ENCODE assay signal across 12 mouse cellular contexts in genomic region chr10:77097006-77097889, GRCm38 (mm10).
DNase-seq lines count a peak whose midpoint lies in the region; ATAC-seq and TF ChIP-seq lines count a peak whose summit lies in the region.
"Had no signal": no experiment of that assay in that cellular context is flagged by ENCODE, and none has a peak within 500 bp of the region (broad histone marks: within the 10 kb centered on the region; RNA-seq: fewer than 3 reads in every experiment).

No protein-coding gene starts in this region.

- peaks cover 19% of the 10 kb centered on the region for H3K4me1 ChIP-seq in heart, postnatal 0 days (ENCODE audit: control insufficient read depth, insufficient read depth)
- peaks cover 13% of the 10 kb centered on the region for H3K4me1 ChIP-seq in lung, embryonic 16.5 days (replicated peaks; ENCODE audit: control insufficient read depth, insufficient read depth, low read length)
- peaks cover 9% of the 10 kb centered on the region for H3K4me1 ChIP-seq in brown adipose tissue, adult 24 weeks (ENCODE audit: control insufficient read depth, insufficient read depth, insufficient read length, low read length)
- peaks cover 9% of the 10 kb centered on the region; the same call in 1 of the 2 replicates for H3K4me1 ChIP-seq in stomach, embryonic 16.5 days (ENCODE audit: control insufficient read depth, insufficient read depth, low read length)

- H3K9ac ChIP-seq in heart, postnatal 0 days (replicated peaks; ENCODE audit: low read depth, low read length) = no peak overlapping the region
- no peak overlapping the region for H3K9ac ChIP-seq in lung, embryonic 16.5 days (ENCODE audit: low read length)
- peak overlapping the region; percentile 2; the same call in 1 of the 2 replicates for H3K9ac ChIP-seq in stomach, embryonic 16.5 days (ENCODE audit: low read length)

- 0 out of 2 replicates have a peak, but pooled peaks have one; percentile 28 for ATAC-seq in heart, postnatal 0 days (ENCODE audit: insufficient read depth, low read depth)
- peak; percentile 68 for ATAC-seq in lung, embryonic 16.5 days (ENCODE audit: low read depth)
- no peak for ATAC-seq in stomach, embryonic 16.5 days (ENCODE audit: insufficient read depth, low FRiP score)

- H3K36me3 ChIP-seq in heart, postnatal 0 days (replicated peaks; ENCODE audit: control insufficient read depth, insufficient read depth, low read length) = no peaks in the 10 kb centered on the region
- H3K36me3 ChIP-seq in lung, embryonic 16.5 days (ENCODE audit: control insufficient read depth, insufficient read depth, low read length) = peaks cover 7% of the 10 kb centered on the region
- no peaks in the 10 kb centered on the region for H3K36me3 ChIP-seq in stomach, embryonic 16.5 days (ENCODE audit: control insufficient read depth, insufficient read depth, low read length)

- TF ChIP-seq CTCF in heart, postnatal 0 days (IDR thresholded peaks at IDR 0.05; ENCODE audit: low read depth) = no peak

- no peak for TF ChIP-seq EP300 in heart, postnatal 0 days (IDR thresholded peaks at IDR 0.05; ENCODE audit: low read depth)

- intact Hi-C loops in left cerebral cortex, postnatal 14 days (cut with DNase I) = no loop called here

- no peaks in the 10 kb centered on the region for H3K27me3 ChIP-seq in heart, postnatal 0 days (ENCODE audit: control insufficient read depth, insufficient read depth, low read length)
- H3K27me3 ChIP-seq in lung, embryonic 16.5 days (ENCODE audit: control insufficient read depth, insufficient read depth, low read depth, low read length) = no peaks in the 10 kb centered on the region
- no peaks in the 10 kb centered on the region for H3K27me3 ChIP-seq in stomach, embryonic 16.5 days (ENCODE audit: control insufficient read depth, insufficient read depth, low read length)
- H3K27me3 ChIP-seq: megakaryocyte, embryonic 14.5 days had no signal

- H3K4me2 ChIP-seq in heart, postnatal 0 days (ENCODE audit: low read depth, low read length) = no peak overlapping the region
- H3K4me2 ChIP-seq in lung, embryonic 16.5 days (ENCODE audit: low read depth, low read length) = no peak overlapping the region
- no peak overlapping the region for H3K4me2 ChIP-seq in stomach, embryonic 16.5 days (ENCODE audit: low read depth, low read length)

- DNase-seq in heart, postnatal 0 days (ENCODE audit: low spot score) = no peak
- no peak for DNase-seq in heart, adult 8-10 months (ENCODE audit: low spot score)
- no peak for DNase-seq in lung, postnatal 4 days
- DNase-seq in cerebellum, adult 9-11 months = no peak
- no peak for DNase-seq in left cerebral cortex, postnatal 14 days (ENCODE audit: low spot score in 2 of 2)
- DNase-seq: kidney, postnatal 36 days; right cerebral cortex, adult 18-20 months; thymus, adult 2 months had no signal

- WGBS in heart, postnatal 0 days = 58% methylated on average over 12 of the region's 12 CpGs
- 49% methylated on average over 12 of the region's 12 CpGs for WGBS in lung, embryonic 16.5 days
- WGBS in stomach, embryonic 16.5 days = 61% methylated on average over 12 of the region's 12 CpGs

- no peak overlapping the region for H3K4me3 ChIP-seq in heart, postnatal 0 days (ENCODE audit: low read depth, low read length)
- H3K4me3 ChIP-seq in lung, embryonic 16.5 days (ENCODE audit: low read length) = no peak overlapping the region
- no peak overlapping the region for H3K4me3 ChIP-seq in brown adipose tissue, adult 24 weeks (ENCODE audit: insufficient read depth, low read depth, low read length)
- no peak overlapping the region for H3K4me3 ChIP-seq in stomach, embryonic 16.5 days (replicated peaks; ENCODE audit: low read length)
- H3K4me3 ChIP-seq: megakaryocyte, embryonic 14.5 days had no signal

- H3K27ac ChIP-seq in heart, postnatal 0 days (ENCODE audit: low read depth) = peak overlapping the region; percentile 69
- H3K27ac ChIP-seq in lung, embryonic 16.5 days (ENCODE audit: low read length) = peak overlapping the region; percentile 68
- H3K27ac ChIP-seq in brown adipose tissue, adult 24 weeks (replicated peaks; ENCODE audit: low read depth, low read length) = peak overlapping the region; percentile 55
- H3K27ac ChIP-seq in stomach, embryonic 16.5 days (ENCODE audit: low read length) = peak overlapping the region; percentile 69

- 0 out of 2 replicates have a peak, but pooled peaks cover 8% of the 10 kb centered on the region for H3K9me3 ChIP-seq in heart, postnatal 0 days (replicated peaks; ENCODE audit: control insufficient read depth, low read length)
- no peaks in the 10 kb centered on the region; the same call in none of the 2 replicates for H3K9me3 ChIP-seq in lung, embryonic 16.5 days (ENCODE audit: control insufficient read depth, low read length)
- H3K9me3 ChIP-seq in stomach, embryonic 16.5 days (replicated peaks; ENCODE audit: control insufficient read depth, low read length) = peaks cover 12% of the 10 kb centered on the region; the same call in 1 of the 2 replicates
